Mouse (Mus musculus) gastrocnemius, adult 18-20 months (tissue): ENCODE measurements around the gene Chst11. TPM values are rescaled to one million over a fixed set of nuclear protein-coding genes. Genes with fewer than 3 reads are reported as not detected.

Experiments
- DNase-seq: peaks from one replicate; pipeline ENCODE4 v3.0.0; 2021; ENCODE audit warnings: low spot score
- total RNA-seq, 2 experiments: library from RNA; stranded (reverse); gene quantifications; 2 replicates each; pipeline ENCODE4 v1.2.3; 2021

The Chst11 gene
- total RNA-seq, 2 experiments from 2014 or later: 0.66 to 0.88 TPM

DNA sequence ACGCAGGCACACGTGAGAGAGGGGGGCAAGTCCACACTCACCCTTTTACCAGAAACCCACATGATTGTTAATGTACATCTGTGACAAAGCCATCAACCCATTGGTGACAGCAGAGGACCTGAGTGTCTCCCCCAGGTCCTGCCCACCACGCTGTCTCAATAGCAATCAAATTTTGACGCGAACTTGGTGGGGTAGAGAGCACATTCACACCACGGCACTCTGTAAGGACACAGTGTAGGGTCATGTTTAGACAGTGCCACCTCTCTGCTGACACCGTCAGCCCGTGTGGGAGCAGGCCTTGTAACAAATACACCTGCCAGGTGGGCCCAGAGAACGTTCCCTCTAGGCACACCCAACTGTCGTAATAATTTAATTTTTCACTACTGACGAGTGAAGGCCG lies 224.1 kb downstream of the Chst11 start:
- no peak for DNase-seq

DNA sequence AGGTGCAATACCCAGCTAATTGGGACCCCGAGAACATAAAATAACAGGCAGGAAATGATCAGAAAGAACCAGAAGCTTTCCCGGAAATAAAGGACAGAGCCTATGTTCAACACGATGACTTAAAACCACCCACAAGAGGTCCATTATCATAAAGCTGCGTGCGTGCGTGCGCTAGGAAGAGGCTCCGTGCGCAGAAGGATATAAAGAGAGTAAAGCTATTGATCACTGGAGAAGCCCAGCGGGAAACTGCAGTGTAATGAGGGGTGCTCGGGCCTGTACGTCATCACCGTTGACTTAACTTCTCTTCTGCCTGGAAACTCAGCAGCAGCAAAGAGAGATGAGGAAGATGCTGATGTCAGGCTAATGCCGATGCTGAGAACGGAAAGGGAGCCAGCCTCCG lies 224.8 kb downstream of the Chst11 start:
- DNase-seq: no peak

DNA sequence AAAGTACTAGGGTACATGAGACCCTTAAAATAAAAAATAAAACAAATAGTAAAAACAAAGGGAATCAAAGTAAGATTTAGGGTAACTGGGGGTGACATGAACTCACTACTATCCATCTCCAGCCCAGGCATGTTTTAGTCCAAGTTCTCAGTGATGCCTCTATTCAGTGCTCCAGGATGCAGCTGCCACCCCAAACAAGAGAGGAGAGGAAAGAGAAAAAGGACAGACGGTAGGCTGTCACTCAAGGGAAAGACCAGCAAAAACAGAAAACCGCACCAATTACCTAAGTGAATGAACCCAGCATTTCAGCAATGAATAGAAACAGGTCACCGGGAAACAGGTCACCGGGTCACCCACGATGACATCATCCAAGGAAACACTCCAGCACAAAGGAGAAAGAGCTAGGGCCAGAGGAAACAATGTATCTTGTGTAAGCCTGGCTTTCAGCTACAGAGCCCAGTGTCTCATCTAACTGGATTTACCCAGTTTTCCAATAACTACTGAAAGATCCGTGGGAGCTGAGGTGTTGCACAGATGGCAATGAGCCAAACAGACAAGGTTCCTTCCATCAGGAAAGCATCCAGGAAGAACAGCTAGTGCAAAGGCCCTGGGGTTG lies 225.8 kb downstream of the Chst11 start:
- DNase-seq: no peak

DNA sequence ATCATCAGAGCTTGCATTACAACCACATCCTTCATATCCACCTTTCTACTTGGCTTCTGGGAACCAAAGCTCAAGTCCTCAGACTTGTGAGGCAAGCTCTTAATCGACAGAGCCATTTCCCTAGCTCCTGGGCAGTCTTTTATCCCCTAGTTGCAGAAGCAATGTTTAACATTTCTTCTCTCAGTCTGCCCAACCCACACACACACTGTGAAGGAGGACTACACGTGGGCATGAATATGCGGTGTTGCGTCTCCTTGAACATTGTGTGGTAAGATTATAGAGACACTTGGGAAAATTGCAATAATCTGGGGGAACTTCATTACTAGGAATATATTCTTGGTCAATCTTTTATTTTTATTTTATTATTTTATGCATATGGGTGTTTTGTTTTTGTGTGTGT lies 227.3 kb downstream of the Chst11 start:
- no peak for DNase-seq

DNA sequence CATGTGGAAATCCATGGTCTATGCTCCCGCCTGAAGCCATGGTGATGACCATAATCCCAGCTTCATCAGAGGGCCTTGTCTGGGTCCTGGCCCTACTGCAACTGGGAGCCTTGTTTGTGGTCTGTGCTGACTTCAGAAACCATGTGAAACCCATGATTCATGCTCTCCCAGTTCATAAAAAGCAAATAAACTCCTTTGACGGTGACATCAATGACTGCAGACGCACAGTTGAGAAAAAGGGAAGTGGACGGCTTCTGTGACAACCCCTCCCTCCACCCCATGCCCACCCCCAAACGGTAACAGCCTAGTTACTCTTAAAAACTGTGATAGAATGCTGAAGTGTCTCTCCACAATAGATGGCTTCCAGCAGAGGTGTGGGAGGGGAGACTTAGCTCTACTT lies 230.3 kb downstream of the Chst11 start:
- DNase-seq: no peak

DNA sequence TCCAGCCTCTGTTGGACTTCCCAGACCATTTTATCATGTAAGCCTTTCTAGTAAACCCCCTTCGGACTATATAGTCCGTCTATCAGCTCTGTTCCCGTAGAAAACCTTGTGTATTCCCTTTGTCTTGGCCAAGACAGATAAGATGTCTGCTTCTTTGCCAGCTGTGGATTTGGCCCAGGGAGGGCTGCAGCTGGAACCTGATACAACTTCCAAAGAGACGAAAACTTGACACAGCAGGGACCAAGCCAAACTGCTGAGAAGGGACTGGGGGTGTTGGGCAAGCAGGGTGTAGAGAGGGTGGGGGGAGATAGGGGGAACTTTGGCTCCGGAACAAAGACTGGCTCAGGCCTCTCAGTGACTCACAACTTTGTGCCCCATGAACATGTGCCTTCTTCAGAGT lies 232.0 kb downstream of the Chst11 start:
- peak; percentile 7 for DNase-seq

DNA sequence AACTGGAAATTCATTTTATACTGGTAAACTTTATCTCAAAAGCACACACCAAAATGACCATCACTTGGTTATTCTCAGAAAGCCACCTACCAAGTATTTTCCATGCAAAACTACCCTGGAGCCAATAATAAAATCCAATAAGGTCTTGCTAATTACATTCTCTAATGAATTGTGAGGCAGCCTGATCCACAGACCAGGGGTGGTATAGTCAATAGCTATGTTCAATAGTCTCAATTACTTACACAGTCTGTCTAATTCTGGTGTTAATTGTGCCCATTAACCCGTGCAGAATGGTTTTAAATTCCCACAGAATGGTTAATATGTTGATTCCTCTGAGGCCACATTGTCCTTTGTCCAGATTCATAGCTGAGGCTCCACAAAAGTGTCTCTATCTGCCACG lies 233.5 kb downstream of the Chst11 start:
- no peak for DNase-seq

DNA sequence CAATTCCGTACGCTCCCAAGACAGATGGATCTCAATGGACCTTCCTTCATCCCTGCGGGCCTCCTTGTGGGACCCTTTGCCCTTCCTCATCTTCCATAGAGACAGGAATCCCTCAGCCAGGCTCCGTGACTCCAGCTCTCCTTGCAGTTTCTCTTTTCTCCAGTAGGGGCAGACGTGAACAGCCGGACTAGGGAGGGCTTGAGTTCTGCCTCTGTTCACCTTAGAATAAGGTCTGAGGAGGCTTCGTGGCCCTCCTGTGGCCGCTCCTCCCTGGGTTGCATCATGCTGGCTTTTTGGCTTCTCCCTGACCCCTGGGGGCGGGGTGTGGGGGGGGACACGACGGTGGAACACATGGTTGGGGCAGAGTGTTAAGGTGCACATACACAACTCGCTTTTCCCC lies 234.4 kb downstream of the Chst11 start:
- peak; percentile 48 for DNase-seq

DNA sequence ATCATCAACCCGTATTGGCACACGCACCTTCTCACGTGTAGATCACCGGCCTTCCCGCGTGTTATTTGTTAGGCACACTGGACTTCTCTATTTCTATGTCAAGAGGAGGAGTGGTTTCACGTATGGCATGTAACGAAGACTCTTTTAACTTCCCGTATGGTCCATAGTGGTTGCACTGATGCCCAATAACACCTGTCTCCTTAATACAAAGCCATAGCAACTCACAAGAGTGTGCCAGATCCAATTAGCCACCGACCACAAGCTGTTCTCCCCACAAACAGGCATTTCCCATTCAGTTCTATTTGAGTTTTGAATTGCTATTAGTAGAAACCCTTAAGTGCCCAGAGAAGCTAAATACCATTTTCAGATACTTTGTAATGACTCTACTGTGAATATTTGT lies 234.9 kb downstream of the Chst11 start:
- no peak for DNase-seq

DNA sequence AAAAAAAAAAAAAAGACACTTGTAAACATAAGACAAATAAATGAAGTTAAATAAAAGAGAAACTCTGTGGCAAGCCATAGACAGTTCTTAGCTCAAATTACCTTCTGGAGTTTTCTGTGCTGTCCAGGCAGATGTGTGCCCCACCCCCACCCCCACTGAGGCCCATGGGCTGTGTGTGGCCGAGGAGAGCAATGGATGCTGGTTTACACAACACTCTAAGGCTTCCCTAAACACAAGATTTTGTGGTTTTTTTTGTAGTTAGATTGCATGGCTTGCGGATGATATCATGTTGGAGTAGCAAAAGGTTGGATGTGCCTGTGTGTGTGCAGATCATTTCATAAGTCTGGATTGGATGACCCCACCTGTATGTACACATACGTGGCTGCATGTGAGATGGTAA lies 235.5 kb downstream of the Chst11 start:
- DNase-seq: no peak

DNA sequence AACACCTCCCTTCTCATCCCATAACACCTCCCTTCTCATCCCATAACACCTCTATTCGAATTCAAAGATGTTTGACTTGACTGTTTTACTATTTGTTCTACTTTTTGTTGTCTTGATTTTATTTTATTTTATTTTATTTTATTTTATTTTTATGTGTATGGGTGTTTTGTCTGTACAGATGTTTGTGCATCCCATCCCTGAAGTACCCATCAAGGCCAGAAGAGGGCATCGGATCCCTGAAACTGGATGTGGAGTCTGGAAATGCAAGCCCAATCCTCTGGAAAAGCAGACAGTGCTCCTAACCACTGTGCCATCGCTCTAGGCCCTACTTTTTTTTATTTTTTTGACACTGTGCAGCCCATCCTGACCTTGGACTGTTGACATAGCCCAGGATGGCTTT lies 239.7 kb downstream of the Chst11 start:
- DNase-seq: no peak

DNA sequence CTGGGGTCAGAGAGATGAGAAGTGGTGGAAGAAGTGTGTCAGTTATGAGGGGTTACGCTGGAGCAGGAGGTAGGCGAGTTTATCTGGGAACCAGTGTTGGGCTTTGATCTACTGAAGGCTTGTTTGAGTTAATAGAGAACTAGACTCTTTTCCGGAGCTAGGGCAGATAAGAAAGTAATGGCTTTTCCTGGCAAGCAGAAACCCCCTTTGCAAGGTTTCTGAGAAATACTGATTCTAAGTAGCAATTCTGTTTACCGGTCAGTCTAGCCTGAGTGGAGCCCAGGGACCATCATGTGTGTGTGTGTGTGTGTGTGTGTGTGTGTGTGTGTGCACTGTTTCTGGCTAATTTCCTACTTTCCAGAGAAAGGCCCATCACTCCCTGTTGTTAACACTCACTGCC lies 243.3 kb downstream of the Chst11 start:
- DNase-seq: no peak

DNA sequence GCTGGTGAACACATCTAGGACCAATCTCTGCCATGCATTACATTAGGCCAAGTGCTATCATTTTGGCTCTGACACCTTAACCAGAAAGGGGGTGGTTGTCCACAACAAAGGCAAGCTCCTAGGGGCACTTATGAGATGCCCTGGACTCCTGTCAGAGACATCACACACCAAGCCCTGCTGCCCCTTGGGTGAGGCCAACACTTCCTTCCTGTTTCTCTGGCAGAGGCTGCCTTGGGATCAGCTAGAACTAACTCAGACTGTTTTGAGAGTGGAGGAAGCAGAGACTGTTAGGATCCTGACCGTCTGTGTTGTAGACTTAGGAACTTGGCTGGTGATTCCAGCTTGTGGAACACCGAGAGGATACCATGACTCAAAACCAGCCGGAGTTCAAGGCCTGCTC lies 248.7 kb downstream of the Chst11 start:
- no peak for DNase-seq

DNA sequence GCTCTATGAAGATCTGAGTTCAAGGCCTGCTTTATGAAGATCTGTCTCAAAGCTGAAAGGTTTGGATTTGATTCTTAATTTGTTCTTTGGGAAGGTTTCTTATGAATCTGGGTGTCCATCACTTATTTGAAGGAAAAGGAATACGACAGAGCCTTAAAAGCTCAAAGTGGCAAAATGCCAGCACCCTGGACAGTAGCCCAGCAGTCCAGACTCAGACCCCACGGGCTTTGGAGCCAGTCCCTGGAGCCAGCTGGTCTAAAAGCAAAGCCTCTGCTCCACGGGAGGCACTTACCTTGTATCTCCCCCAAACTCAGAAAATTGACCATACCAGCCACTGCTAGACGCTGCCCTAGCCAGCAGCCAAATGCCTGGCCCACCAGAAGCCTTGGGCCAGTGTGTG lies 249.1 kb downstream of the Chst11 start:
- no peak for DNase-seq

DNA sequence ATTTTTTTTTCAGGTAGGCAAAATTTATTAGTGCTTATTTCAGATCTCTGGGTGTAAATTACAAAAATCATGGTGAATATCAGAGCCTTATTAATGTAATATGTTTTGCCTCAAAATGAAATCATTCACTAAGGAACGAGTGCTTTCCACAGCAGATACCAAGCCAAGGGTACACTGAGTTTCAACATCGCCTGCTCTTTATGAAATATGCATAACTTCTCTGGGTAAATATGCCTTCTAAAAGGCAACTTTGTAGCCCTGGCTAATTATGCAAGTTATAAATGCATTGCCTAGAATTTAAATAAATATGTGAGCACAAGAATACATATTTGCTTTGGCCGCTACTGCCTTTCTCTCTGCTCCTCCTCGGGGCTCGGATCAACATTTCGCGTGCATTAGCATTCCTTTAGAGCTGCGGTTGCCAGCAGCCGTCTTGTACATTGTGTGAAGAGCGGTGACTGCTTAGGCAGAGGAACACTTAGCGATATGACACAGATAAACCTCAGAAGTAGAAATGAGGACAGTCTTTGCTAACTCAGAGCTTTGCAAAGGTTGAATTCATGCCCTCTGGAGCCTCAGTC lies 256.9 kb downstream of the Chst11 start:
- no peak for DNase-seq

DNA sequence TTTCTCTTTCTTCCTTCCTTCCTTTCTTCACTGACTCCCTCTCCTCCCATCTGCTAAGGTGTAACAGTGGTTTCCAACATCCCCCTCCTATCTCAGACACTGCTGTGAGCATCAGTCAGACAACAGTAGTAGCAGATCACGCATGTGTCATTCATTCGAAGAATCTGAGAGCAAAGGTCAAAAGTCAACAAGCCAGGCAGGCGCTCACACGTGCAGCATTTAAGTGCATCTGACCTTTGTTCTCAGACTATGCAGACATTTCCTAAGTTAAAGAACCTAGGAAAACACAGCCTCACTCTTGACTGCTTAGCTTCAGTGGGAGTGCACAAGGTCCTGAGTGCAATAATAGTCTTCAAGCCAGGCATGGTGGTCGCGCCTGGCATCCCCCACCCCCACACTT lies 258.8 kb downstream of the Chst11 start:
- no peak for DNase-seq

Other genes starting within 250 kb of the Chst11 start
- 10 to 100 TPM; 34.2 to 37.9 TPM for gene Nfyb, start 221.4 kb upstream of the Chst11 start, total RNA-seq
- gene Txnrd1, start 151.5 kb upstream of the Chst11 start, total RNA-seq: 10 to 100 TPM; 52.6 to 65.1 TPM
- 1 to 10 TPM in 1 of 2 experiments, under 1 TPM in 1; 0.90 to 1.1 TPM for gene Eid3, start 118.9 kb upstream of the Chst11 start, total RNA-seq